Mouse (Mus musculus) cerebellum, postnatal 10 days (tissue): ENCODE data around the gene Epha4.

Source experiments
- DNase-seq, 2 experiments: peaks; one replicate each; pipeline ENCODE4 v3.0.0; 2021; ENCODE audit warnings: mixed read lengths in 2 of 2

Gene Epha4

DNA sequence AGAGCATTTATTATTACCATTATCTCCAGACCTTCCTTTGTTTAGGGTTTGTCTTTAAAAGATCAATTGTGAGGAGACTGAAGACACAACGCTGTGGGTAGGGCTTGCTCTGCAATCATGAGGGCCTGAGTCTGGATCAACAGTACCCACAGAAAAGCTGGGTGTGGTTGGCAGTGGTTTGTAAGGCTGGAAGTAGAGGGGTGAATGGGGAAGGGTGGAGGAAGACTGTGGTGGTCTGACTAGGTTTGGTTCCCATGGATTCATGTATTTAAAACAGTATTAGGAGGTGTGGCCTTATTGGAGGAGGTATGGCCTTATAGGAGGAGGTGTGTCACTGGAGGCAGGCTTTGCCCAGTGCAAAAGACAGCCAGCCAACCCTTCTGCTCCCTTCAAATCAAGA lies 113.4 kb downstream of the Epha4 start:
- DNase-seq = no peak

DNA sequence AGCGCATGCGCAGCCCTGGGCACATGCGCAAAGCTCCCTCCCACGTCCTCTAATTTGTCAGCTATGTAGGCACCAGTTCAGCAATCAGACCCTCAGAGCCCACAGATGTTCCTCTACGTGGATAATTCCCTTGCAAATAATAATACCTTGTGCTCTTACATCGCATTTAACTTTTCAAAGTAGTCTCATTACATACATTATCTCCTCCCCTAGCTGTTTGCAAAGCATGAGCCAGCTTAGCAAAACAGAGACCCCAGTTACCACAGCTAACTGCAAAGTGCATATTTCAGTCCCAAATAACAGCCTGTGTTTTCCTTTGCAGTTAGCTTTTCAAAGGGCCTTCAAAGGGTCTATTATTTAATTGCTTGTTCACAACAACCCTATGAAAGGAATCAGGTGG lies 123.3 kb downstream of the Epha4 start:
- DNase-seq = no peak

GRCm38 (mm10) chr1:77389069-77389468 lies 125.8 kb downstream of the Epha4 start:
- DNase-seq = no peak

DNA sequence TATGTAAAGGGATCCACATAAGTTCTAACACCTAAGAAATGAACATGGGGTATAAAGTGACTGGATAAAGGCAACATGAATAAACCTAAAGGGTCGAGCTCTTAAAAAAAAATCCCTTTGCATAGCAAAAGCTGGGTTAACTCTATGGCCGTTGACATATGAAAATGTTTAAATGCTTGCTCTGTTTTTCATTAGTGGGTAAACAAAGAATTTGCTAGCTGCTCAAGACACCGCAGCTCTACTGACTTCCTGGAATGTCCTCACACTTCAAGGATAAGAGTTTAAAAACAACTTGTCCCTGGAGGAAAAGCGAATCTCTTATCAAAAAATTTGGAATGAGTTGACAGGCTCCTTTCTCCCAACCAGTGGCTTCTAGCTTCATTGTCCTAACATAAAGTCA lies 126.3 kb downstream of the Epha4 start:
- DNase-seq = no peak

DNA sequence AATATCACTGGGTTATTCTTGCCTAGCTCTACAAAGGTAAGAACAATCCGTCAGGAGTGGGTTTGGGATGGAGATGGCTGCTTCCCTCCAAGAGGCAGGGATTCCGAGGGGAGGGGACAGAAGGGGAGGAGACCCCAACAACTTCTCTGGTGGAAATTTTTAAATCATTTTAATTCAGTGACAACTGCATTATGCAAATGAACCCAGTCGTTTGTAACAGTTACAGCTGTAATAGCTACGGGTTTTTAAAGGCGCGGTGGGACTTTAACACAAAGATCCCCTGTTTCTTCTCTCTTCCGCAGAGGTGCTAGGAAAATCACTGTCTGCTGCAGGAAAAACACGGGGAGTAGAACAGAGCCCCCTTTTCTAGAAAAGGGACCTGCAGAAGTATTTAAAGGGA lies 129.3 kb downstream of the Epha4 start:
- DNase-seq = no peak

- DNase-seq = peak in 1 of 2 experiments; percentile 6
These were observed 131.4 kb downstream of the Epha4 start for GRCm38 (mm10) chr1:77383466-77383865.

GRCm38 (mm10) chr1:77377550-77377980 lies 137.3 kb downstream of the Epha4 start:
- DNase-seq = peak; percentile 63 to 68

DNA sequence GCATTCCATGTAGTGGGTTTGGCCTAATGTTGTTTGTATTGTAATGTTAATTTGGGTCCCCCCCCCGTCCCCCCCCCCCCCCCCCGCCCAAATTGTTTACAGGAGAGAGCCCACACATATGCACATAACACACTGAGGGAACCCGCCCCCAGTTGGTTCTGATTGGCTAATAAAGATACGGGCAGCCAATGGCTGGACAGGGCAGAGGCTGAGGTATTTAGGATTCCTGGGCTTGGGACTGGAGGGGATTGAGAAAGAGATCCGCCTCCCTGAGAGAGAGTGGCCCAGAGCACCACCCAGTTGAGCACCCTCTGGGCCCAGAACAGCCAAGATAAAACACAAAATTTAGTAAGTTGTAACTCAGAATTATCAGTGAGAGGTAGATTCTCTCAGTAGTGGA lies 140.8 kb downstream of the Epha4 start:
- DNase-seq = no peak

- peak; percentile 47 to 57 for DNase-seq
These were observed 144.0 kb downstream of the Epha4 start for GRCm38 (mm10) chr1:77370921-77371320.

GRCm38 (mm10) chr1:77369255-77369837 lies 145.5 kb downstream of the Epha4 start:
- DNase-seq = no peak

DNA sequence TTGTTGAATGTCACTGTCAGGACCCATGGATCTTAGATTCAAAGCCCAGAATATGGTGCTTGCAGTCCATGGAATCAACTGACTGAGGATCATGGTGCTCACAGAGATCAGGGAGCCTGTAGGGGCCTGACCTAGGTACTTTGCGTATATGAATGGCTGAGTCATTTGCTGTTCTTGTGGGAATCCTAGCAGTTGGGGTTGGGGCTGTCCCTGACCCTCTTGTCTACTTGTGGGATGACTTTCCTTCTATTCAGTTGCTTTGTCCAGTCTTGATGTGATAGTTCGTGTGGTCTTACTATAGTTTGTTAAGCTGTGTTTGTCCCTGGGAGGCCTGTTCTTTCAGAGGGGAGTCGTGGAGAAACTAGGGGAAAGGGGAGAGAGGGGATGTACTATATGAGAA lies 149.0 kb downstream of the Epha4 start:
- DNase-seq = no peak

DNA sequence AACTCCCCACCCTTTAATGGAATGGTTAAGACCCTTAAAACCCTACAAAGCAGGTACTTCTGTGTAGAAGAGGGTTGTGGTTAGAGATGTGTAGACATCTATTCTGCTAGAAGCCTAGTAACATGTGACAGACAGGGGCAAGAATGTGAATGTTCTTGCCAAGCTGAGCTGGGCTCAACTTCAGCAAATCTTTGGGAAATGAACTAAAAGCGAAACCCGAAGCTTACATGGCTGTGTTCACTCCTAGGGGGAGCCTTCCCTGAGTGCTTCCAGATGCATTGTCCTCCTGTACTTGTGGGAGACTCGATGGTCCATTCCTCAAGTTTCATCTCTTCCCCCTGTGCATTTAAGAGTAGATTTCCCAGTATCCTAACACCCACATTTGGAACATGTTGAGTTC lies 150.3 kb downstream of the Epha4 start:
- DNase-seq = no peak

DNA sequence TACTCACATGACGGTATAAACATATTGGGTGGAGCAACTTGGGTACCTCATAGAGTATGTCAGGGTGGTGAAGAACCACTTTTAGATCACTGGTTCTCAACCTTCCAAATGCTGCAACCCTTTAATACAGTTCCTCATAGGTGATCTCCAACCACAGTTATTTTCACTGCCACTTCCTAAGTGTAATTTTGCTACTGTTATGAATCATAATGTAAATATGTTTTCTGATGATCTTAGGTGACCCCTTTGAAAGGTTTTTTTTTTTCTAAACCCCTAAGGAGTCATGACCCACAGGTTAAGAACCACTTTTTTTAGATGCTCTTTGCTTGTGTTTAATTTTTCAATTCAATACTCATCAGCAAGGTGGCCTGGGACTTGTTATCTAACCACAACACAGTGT lies 151.0 kb downstream of the Epha4 start:
- DNase-seq = no peak

DNA sequence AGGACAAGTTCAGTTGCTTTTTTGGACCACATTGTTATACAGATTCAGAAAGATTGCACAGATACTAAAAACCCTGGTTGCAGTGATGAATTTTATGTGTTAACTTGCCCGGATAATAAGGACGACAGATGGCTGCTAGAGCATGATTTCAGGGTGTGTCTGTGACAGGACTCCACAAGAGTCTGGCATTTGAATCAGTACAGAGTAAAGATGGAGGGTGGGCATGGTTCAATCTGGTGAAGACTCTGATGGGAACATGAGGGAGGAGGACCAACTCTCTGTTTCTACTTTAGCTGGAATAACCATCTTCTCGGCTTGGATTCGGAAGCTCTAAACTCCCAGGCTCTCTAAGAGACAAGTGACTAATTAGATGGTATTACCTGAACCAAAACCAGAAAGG lies 168.4 kb downstream of the Epha4 start:
- peak; percentile 39 to 49 for DNase-seq

GRCm38 (mm10) chr1:77343792-77344191 lies 171.1 kb downstream of the Epha4 start:
- DNase-seq = no peak

GRCm38 (mm10) chr1:77339701-77340100 lies 175.2 kb downstream of the Epha4 start:
- DNase-seq = no peak

- DNase-seq = no peak
These were observed 176.5 kb downstream of the Epha4 start for GRCm38 (mm10) chr1:77338346-77338745.

GRCm38 (mm10) chr1:77336937-77337336 lies 178.0 kb downstream of the Epha4 start:
- no peak for DNase-seq

- no peak for DNase-seq
These were observed 196.2 kb downstream of the Epha4 start for GRCm38 (mm10) chr1:77318597-77319127.
